Mouse (Mus musculus): ENCODE results near the gene Plxnc1. TPM values are rescaled to one million over a fixed set of nuclear protein-coding genes. Genes with fewer than 3 reads are reported as not detected.

The Plxnc1 gene
- 10 to 100 TPM; 32.7 to 33.0 TPM for total RNA-seq (2021)
- long read RNA-seq, experiment 1, full-length matches to known transcripts, result 6 of 10 reads
- long read RNA-seq, experiment 1, partial matches to known transcripts, result 2 of 10 reads
- long read RNA-seq, experiment 1, other reads (novel, unspliced or antisense), result 2 of 10 reads
- long read RNA-seq, experiment 2, full-length matches to known transcripts, result 6 of 12 reads
- long read RNA-seq, experiment 2, partial matches to known transcripts, result 3 of 12 reads
- long read RNA-seq, experiment 2, other reads (novel, unspliced or antisense), result 3 of 12 reads

- DNase-seq (ENCODE audit: low spot score in 2 of 2), result peak; percentile 62 to 69
Measured at GRCm38 (mm10) chr10:94944691-94945205, at the start of gene Plxnc1. TSS of gene Plxnc1 (minus strand) at chr10:94944835.

- DNase-seq (ENCODE audit: low spot score in 2 of 2), result peak; percentile 73 to 74
Measured at GRCm38 (mm10) chr10:94992127-94992526, 47.5 kb upstream of the Plxnc1 start.

GRCm38 (mm10) chr10:94991564-94992097, 47.0 kb upstream of the Plxnc1 start:
- DNase-seq (ENCODE audit: low spot score in 2 of 2), result peak; percentile 80 to 85

GRCm38 (mm10) chr10:94990768-94991563, 46.3 kb upstream of the Plxnc1 start:
- DNase-seq (ENCODE audit: low spot score in 2 of 2), result peak; percentile 71 to 92

- no peak for DNase-seq (ENCODE audit: low spot score in 2 of 2)
Measured at GRCm38 (mm10) chr10:94989321-94989720, 44.7 kb upstream of the Plxnc1 start.

GRCm38 (mm10) chr10:94985103-94985502, 40.5 kb upstream of the Plxnc1 start:
- DNase-seq (ENCODE audit: low spot score in 2 of 2), result no peak

GRCm38 (mm10) chr10:94982528-94982927, 37.9 kb upstream of the Plxnc1 start:
- no peak for DNase-seq (ENCODE audit: low spot score in 2 of 2)

- no peak for DNase-seq (ENCODE audit: low spot score in 2 of 2)
Measured at GRCm38 (mm10) chr10:94981466-94982138, 37.0 kb upstream of the Plxnc1 start.

GRCm38 (mm10) chr10:94978265-94978822, 33.7 kb upstream of the Plxnc1 start:
- DNase-seq (ENCODE audit: low spot score in 2 of 2), result no peak

- no peak for DNase-seq (ENCODE audit: low spot score in 2 of 2)
Measured at GRCm38 (mm10) chr10:94976329-94976728, 31.7 kb upstream of the Plxnc1 start.

- DNase-seq (ENCODE audit: low spot score in 2 of 2), result no peak
Measured at GRCm38 (mm10) chr10:94975099-94975496, 30.5 kb upstream of the Plxnc1 start.

GRCm38 (mm10) chr10:94974345-94975098, 29.9 kb upstream of the Plxnc1 start:
- no peak for DNase-seq (ENCODE audit: low spot score in 2 of 2)

- DNase-seq (ENCODE audit: low spot score in 2 of 2), result no peak
Measured at GRCm38 (mm10) chr10:94971625-94972161, 27.1 kb upstream of the Plxnc1 start.

GRCm38 (mm10) chr10:94970221-94970620, 25.6 kb upstream of the Plxnc1 start:
- DNase-seq (ENCODE audit: low spot score in 2 of 2), result no peak

GRCm38 (mm10) chr10:94967468-94967867, 22.8 kb upstream of the Plxnc1 start:
- DNase-seq (ENCODE audit: low spot score in 2 of 2), result no peak

- DNase-seq (ENCODE audit: low spot score in 2 of 2), result no peak
Measured at GRCm38 (mm10) chr10:94966789-94967188, 22.2 kb upstream of the Plxnc1 start.

- DNase-seq (ENCODE audit: low spot score in 2 of 2), result no peak
Measured at GRCm38 (mm10) chr10:94965093-94965492, 20.5 kb upstream of the Plxnc1 start.

GRCm38 (mm10) chr10:94962005-94962404, 17.4 kb upstream of the Plxnc1 start:
- DNase-seq (ENCODE audit: low spot score in 2 of 2), result no peak

- DNase-seq (ENCODE audit: low spot score in 2 of 2), result no peak
Measured at GRCm38 (mm10) chr10:94961283-94961682, 16.6 kb upstream of the Plxnc1 start.

- peak in 1 of 2 experiments; percentile 66 for DNase-seq (ENCODE audit: low spot score in 2 of 2)
Measured at GRCm38 (mm10) chr10:94958311-94958710, 13.7 kb upstream of the Plxnc1 start.

Data from layer of hippocampus, postnatal 14 days (tissue).